In the genomic region with DNA sequence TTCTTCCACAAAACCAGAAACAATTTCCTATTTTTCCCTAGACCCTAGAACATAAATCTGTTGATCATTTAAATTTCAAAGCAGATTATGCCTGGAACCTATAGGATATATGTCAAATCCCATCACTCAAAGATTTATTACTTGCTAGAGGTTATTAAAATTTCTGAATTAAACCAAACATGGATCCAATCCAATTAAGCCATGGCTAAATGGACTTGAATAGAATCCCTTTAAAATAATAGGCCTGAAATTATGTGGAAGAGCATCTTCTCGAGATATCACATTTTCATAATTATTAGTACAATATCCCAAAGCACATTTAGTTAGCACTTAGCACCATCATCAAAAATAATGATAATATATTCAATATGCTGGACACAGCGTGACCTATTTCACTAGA, we compare ENCODE assay signal across 18 mouse cellular contexts.
"Had no signal": no experiment of that assay in that cellular context is flagged by ENCODE, and none has a peak within 500 bp of the region (broad histone marks: within the 10 kb centered on the region; RNA-seq: fewer than 3 reads in every experiment).

No protein-coding gene starts in this region.

- DNase-seq: cerebellum, adult 2 months; cerebellum, adult 8-10 months; cerebellum, adult 9-10 months; cerebellum, adult 9-11 months; cerebellum, postnatal 10 days; cerebellum, postnatal 14 days; cerebellum, postnatal 25 days; cerebellum, postnatal 36 days; embryo, embryonic 11 days; forebrain, postnatal 0 days; gastrocnemius, adult 2 months; gastrocnemius, postnatal 10 days; gastrocnemius, postnatal 14 days; gastrocnemius, postnatal 25 days; gastrocnemius, postnatal 36 days; heart, adult 11 months; heart, adult 18-20 months; heart, adult 2 months had no signal
